Mouse (Mus musculus) gastrocnemius, adult 8-10 months (tissue): ENCODE measurements at regions not wholly inside any gene's neighbourhood (a gene's known extent, or its start where the extent isn't known, plus 50 kb on each side); places are given as distances from the start of the nearest gene placed in this dataset. TPM values are rescaled to one million over a fixed set of nuclear protein-coding genes. Genes with fewer than 3 reads are reported as not detected.
A peak's percentile ranks its signal among the peaks of the same experiment; 100 is the strongest.

Experiments used
- DNase-seq, 2 experiments: peaks; one replicate each; pipeline ENCODE4 v3.0.0; 2022; ENCODE audit warnings: low spot score in 2 of 2
- microRNA-seq: library from miRNA; unstranded; fragments of <30 nt; microRNA quantifications from one replicate; pipeline ENCODE4 v1.2.0, GENCODE M21; 2022

- DNase-seq = peak; percentile 8 to 28
Measured at GRCm38 (mm10) chr7:117734994-117735698, 354.4 kb downstream of the Xylt1 start.

- DNase-seq = no peak
Measured at GRCm38 (mm10) chr7:117729067-117729466, 348.3 kb downstream of the Xylt1 start.

Small RNAs in the stretch of these regions (microRNA-seq; reads per million reads assigned to microRNA genes)
- not detected for gene Gm24063
